Comparison of ENCODE assay signal across 8 mouse cellular contexts in the genomic region with DNA sequence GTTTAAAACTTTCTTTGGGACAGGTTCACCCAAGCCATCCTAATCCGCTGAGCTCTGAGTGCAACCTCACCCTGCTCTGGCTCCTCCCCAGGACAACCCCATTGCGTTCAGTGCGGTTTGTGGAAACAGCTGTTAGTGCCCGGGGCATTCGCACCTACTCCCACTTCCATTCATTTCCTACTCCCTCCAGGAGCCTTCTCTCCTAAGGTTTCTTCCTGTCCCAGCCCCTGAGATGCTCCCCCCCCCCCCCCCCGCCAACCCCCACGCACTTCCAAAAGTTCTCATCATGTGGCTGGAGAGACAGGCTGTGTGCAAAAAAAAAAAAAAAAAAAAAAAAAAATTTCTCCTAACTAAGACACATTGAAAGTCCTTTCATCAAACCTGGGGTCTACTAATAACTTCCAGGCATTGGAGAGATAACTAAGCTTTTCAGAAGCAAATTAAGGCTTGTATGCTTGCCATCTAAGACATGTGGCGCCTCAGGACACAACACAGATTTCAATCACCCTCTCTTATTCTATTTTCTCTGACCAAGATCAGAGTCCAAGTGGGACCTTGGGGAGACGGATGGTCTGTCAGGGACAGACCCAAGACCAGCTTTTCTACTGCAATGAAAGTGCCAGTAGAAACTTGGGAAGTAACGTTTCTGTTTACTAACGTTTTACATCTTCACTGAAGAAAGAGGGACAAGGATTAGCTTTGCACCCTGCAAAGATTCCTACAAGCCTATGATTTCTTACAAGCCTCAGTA. TPM values are rescaled to one million over a fixed set of nuclear protein-coding genes. Genes with fewer than 3 reads are reported as not detected.
A peak's percentile ranks its signal among the peaks of the same experiment; 100 is the strongest.
DNase-seq lines count a peak whose midpoint lies in the region; ATAC-seq and TF ChIP-seq lines count a peak whose summit lies in the region.

No protein-coding gene starts in this region.

- no peak overlapping the region for H3K27ac ChIP-seq in heart, embryonic 14.5 days (replicated peaks in 1 of 2; ENCODE audit: control insufficient read depth in 1 of 2, insufficient read depth in 1 of 2, low read depth in 2 of 2, low read length in 2 of 2)
- H3K27ac ChIP-seq in heart, postnatal 0 days (ENCODE audit: low read depth) = no peak overlapping the region
- H3K27ac ChIP-seq in midbrain, embryonic 10.5 days (replicated peaks) = peak overlapping the region; percentile 97

- no peak for TF ChIP-seq EP300 in heart, postnatal 0 days (IDR thresholded peaks at IDR 0.05; ENCODE audit: low read depth)

- ATAC-seq in heart, embryonic 14.5 days (ENCODE audit: insufficient number of reproducible peaks, insufficient read depth, low FRiP score, low read depth) = no peak
- ATAC-seq in heart, postnatal 0 days (ENCODE audit: insufficient read depth, low read depth) = no peak
- no peak for ATAC-seq in monocyte, adult 5-6 weeks (replicated peaks; ENCODE audit: insufficient number of reproducible peaks, low FRiP score, low TSS enrichment, poor library complexity, severe bottlenecking)

- H3K9ac ChIP-seq in heart, embryonic 14.5 days (ENCODE audit: low read length) = peak overlapping the region; percentile 85
- H3K9ac ChIP-seq in heart, postnatal 0 days (replicated peaks; ENCODE audit: low read depth, low read length) = peak overlapping the region; percentile 69; the same call in 1 of the 2 replicates

- peaks cover 8% of the 10 kb centered on the region for H3K36me3 ChIP-seq in heart, embryonic 14.5 days (ENCODE audit: control insufficient read depth, insufficient read depth, low read length)
- H3K36me3 ChIP-seq in heart, postnatal 0 days (replicated peaks; ENCODE audit: control insufficient read depth, insufficient read depth, low read length) = peaks cover 6% of the 10 kb centered on the region
- H3K36me3 ChIP-seq in midbrain, embryonic 10.5 days = peaks cover 8% of the 10 kb centered on the region

- H3K4me1 ChIP-seq in heart, embryonic 14.5 days (ENCODE audit: control insufficient read depth in 2 of 2, insufficient read depth in 2 of 2, low read length in 2 of 2) = no peaks in the 10 kb centered on the region
- no peaks in the 10 kb centered on the region for H3K4me1 ChIP-seq in heart, postnatal 0 days (ENCODE audit: control insufficient read depth, insufficient read depth)
- H3K4me1 ChIP-seq in midbrain, embryonic 10.5 days = peaks cover 8% of the 10 kb centered on the region

- DNase-seq in heart, adult 18-20 months = no peak
- DNase-seq in MEL-GATA-1-ER (ENCODE audit: extremely low read depth, low read depth) = peak; percentile 75
- no peak for DNase-seq in heart, postnatal 0 days (ENCODE audit: low spot score)
- no peak for DNase-seq in midbrain, embryonic 10.5 days (ENCODE audit: low spot score)
- no peak for DNase-seq in gastrocnemius, adult 8-10 months (ENCODE audit: low spot score in 2 of 2)
- no peak for DNase-seq in ovary, postnatal 10 days (ENCODE audit: low spot score)

- no peaks in the 10 kb centered on the region for H3K9me3 ChIP-seq in heart, embryonic 14.5 days (ENCODE audit: control insufficient read depth, low read length)
- H3K9me3 ChIP-seq in heart, postnatal 0 days (replicated peaks; ENCODE audit: control insufficient read depth, low read length) = no peaks in the 10 kb centered on the region
- no peaks in the 10 kb centered on the region for H3K9me3 ChIP-seq in midbrain, embryonic 10.5 days (replicated peaks)

- no peak for TF ChIP-seq CTCF in heart, postnatal 0 days (IDR thresholded peaks at IDR 0.05; ENCODE audit: low read depth)

- peak overlapping the region; percentile 72 to 95 for H3K4me3 ChIP-seq in heart, embryonic 14.5 days (ENCODE audit: control insufficient read depth in 1 of 2, insufficient read depth in 1 of 2, low read depth in 1 of 2, low read length in 2 of 2)
- peak overlapping the region; percentile 70 for H3K4me3 ChIP-seq in heart, postnatal 0 days (ENCODE audit: low read depth, low read length)
- H3K4me3 ChIP-seq in midbrain, embryonic 10.5 days = peak overlapping the region; percentile 75

- no peaks in the 10 kb centered on the region for H3K27me3 ChIP-seq in heart, embryonic 14.5 days (ENCODE audit: control insufficient read depth, insufficient read depth, low read length)
- H3K27me3 ChIP-seq in heart, postnatal 0 days (ENCODE audit: control insufficient read depth, insufficient read depth, low read length) = no peaks in the 10 kb centered on the region
- no peaks in the 10 kb centered on the region for H3K27me3 ChIP-seq in midbrain, embryonic 10.5 days (ENCODE audit: low read depth, poor library complexity, severe bottlenecking)

- H3K4me2 ChIP-seq in heart, embryonic 14.5 days (ENCODE audit: low read length) = peak overlapping the region; percentile 66
- peak overlapping the region; percentile 72 for H3K4me2 ChIP-seq in heart, postnatal 0 days (ENCODE audit: low read depth, low read length)

- 28% methylated on average over 10 of the region's 11 CpGs for WGBS in heart, embryonic 14.5 days
- 23% methylated on average over 10 of the region's 11 CpGs for WGBS in heart, postnatal 0 days
- 30% methylated on average over 11 of the region's 11 CpGs for WGBS in midbrain, embryonic 10.5 days

RNA-seq across cellular contexts. Expression of a gene that starts 0.5 kb away (rescaled TPM):
- 10.6 and 12.3 TPM in 2 replicates for polyA plus RNA-seq in heart, embryonic 14.5 days (2014; fragmentation: Nextera tagmentation; extraction: Ambion mirVana)
- under 1 TPM; 0.57 to 0.90 TPM for total RNA-seq in heart, adult 18-20 months (2021)
- 3.9 and 5.5 TPM in 2 replicates for total RNA-seq in heart, postnatal 0 days (2014; rRNA removed; ENCODE audit: low replicate concordance)
- 4.5 and 4.8 TPM in 2 replicates for polyA plus RNA-seq in heart, postnatal 0 days (2015; fragmentation: Nextera tagmentation; extraction: Ambion mirVana)
- polyA plus RNA-seq in midbrain, embryonic 10.5 days (2016; fragmentation: Nextera tagmentation; extraction: Ambion mirVana) = 22.5 and 25.6 TPM in 2 replicates
- under 1 TPM in 3 of 4 experiments, not detected in 1; 0.12 to 0.48 (median 0.34) TPM for total RNA-seq in gastrocnemius, adult 8-10 months (2022)
- 1.5 to 3.5 TPM (median 2.3 TPM) in 3 replicates for total RNA-seq in monocyte, adult 5-6 weeks (2017)

RNA-seq across cellular contexts. Expression of a gene that starts 53.3 kb away (rescaled TPM):
- polyA plus RNA-seq in heart, embryonic 14.5 days (2014; fragmentation: Nextera tagmentation; extraction: Ambion mirVana) = 5.3 and 7.3 TPM in 2 replicates
- 10 to 100 TPM; 12.9 to 13.3 TPM for total RNA-seq in heart, adult 18-20 months (2021)
- total RNA-seq in heart, postnatal 0 days (2014; rRNA removed; ENCODE audit: low replicate concordance) = 12.6 and 16.9 TPM in 2 replicates
- polyA plus RNA-seq in heart, postnatal 0 days (2015; fragmentation: Nextera tagmentation; extraction: Ambion mirVana) = 4.2 and 5.8 TPM in 2 replicates
- polyA plus RNA-seq in midbrain, embryonic 10.5 days (2016; fragmentation: Nextera tagmentation; extraction: Ambion mirVana) = 1.00 and 1.9 TPM in 2 replicates
- total RNA-seq in gastrocnemius, adult 8-10 months (2022) = 1 to 10 TPM; 5.5 to 8.8 (median 6.9) TPM
- 2.7 to 5.5 TPM (median 3.5 TPM) in 3 replicates for total RNA-seq in monocyte, adult 5-6 weeks (2017)

RNA-seq across cellular contexts. Expression of a gene that starts 58.7 kb away (rescaled TPM):
- 0.08 and 0.30 TPM in 2 replicates for polyA plus RNA-seq in heart, embryonic 14.5 days (2014; fragmentation: Nextera tagmentation; extraction: Ambion mirVana)
- total RNA-seq in heart, adult 18-20 months (2021) = 1 to 10 TPM in 1 of 2 experiments, under 1 TPM in 1; 0.59 to 1.2 TPM
- 1.4 TPM in 1 of 2 replicates, not detected in the other for total RNA-seq in heart, postnatal 0 days (2014; rRNA removed; ENCODE audit: low replicate concordance)
- polyA plus RNA-seq in heart, postnatal 0 days (2015; fragmentation: Nextera tagmentation; extraction: Ambion mirVana) = 0.47 and 0.67 TPM in 2 replicates
- not detected in 2 replicates for polyA plus RNA-seq in midbrain, embryonic 10.5 days (2016; fragmentation: Nextera tagmentation; extraction: Ambion mirVana)
- under 1 TPM in 2 of 4 experiments, not detected in 2; 0.07 to 0.11 TPM for total RNA-seq in gastrocnemius, adult 8-10 months (2022)
- total RNA-seq in monocyte, adult 5-6 weeks (2017) = not detected in 3 replicates
